Mouse (Mus musculus): Measurements from ENCODE around the gene Csrp1. TPM values are rescaled to one million over a fixed set of nuclear protein-coding genes. Genes with fewer than 3 reads are reported as not detected.

The Csrp1 gene
- polyA plus RNA-seq, 2 experiments: 102 to 123 TPM

DNA sequence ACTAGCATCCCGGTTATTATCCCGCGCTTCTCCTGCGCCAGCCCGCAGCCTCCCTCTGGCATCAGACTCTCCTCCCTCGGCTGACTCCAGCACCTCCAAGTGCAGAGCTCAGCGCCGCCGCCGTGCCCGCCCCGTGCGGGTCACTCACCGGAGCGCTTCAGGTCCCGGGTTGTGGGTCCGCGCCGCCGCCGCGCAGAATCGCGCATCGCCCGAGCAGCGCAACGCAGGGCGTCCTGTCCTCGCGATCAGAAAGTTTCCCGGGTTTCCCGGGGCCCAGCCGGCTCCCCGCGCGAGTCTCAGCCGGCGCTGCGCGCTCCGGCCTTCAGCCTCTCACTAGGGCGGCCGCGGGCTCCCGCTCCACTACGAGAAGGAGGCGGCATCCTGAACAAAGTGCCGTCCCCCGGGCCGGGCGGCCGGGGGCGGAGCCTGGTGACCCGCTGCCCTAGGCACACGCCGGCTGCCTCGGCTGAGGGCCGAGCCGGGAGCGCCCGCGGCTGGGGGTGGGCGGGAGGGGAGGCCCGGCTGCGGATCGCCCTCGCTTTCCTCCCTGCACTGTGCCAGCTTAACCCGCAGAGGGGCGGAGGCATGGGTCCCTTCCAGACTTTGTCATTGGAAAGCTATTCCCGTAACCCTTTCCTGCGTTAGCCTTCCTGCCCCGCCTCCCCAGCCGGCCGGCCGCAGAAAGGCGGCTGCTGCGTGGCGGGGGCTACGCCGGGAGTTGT lies 31.9 kb upstream of the Csrp1 start:
- 0 out of 2 replicates have a peak, but pooled peaks have one; percentile 27 for TF ChIP-seq POLR2A (IDR thresholded peaks at IDR 0.05; ENCODE audit: borderline replicate concordance, extremely low read depth, insufficient read depth, insufficient read length)
- ATAC-seq (ENCODE audit: low FRiP score, low read depth) (peak; percentile 87), DNase-seq (ENCODE audit: low spot score) (peak; percentile 78)
- Histone ChIP-seq H3K4me1 (ENCODE audit: control insufficient read depth, insufficient read depth, low read length) (peaks cover 19% of the 10 kb centered on the region), H3K9me3 (ENCODE audit: control insufficient read depth, low read length) (no peaks in the 10 kb centered on the region), H3K27me3 (ENCODE audit: control insufficient read depth, insufficient read depth, low read length) (no peaks in the 10 kb centered on the region), H3K9ac (ENCODE audit: low read depth, low read length, severe bottlenecking) (peak overlapping the region; percentile 80), H3K27ac (replicated peaks; ENCODE audit: low read depth, low read length) (peak overlapping the region; percentile 77), H3K4me3 (replicated peaks; ENCODE audit: low read length) (peak overlapping the region; percentile 69), H3K4me2 (replicated peaks; ENCODE audit: low read depth, low read length, severe bottlenecking) (peak overlapping the region; percentile 94), H3K36me3 (ENCODE audit: control insufficient read depth, insufficient read depth, low read length) (no peaks in the 10 kb centered on the region)
- WGBS: under 1% methylated on average over 57 of the region's 81 CpGs

DNA sequence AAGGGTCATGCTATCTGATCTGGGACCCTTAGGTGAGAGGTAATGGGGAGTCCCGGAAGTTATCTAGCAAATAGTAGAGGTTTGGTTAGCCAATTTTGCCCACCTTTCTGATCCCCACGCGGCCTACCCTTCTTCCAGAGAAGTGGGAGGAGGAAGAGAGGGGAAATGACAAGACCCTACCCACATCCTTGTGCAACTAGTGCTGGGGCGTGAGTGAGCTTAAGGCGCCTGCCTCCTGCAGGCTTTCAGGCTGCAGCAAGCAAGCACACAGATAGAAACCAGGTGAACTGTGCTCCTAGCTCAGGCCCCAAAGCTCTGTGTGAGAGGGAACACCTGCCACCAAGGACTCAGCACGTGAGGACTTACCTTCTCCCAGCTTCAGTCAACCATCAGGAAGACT lies 31.2 kb upstream of the Csrp1 start:
- no peak for TF ChIP-seq POLR2A (IDR thresholded peaks at IDR 0.05; ENCODE audit: borderline replicate concordance, extremely low read depth, insufficient read depth, insufficient read length)
- DNase-seq (ENCODE audit: low spot score): no peak
- Histone ChIP-seq H3K9ac (ENCODE audit: low read depth, low read length, severe bottlenecking) (peak overlapping the region; percentile 80; the same call in 1 of the 2 replicates), H3K4me2 (replicated peaks; ENCODE audit: low read depth, low read length, severe bottlenecking) (peak overlapping the region; percentile 94), H3K4me3 (replicated peaks; ENCODE audit: low read length) (peak overlapping the region; percentile 69), H3K27ac (replicated peaks; ENCODE audit: low read depth, low read length) (peak overlapping the region; percentile 77; the same call in 1 of the 2 replicates), H3K27me3 (ENCODE audit: control insufficient read depth, insufficient read depth, low read length) (no peaks in the 10 kb centered on the region), H3K4me1 (ENCODE audit: control insufficient read depth, insufficient read depth, low read length) (peaks cover 22% of the 10 kb centered on the region), H3K9me3 (ENCODE audit: control insufficient read depth, low read length) (no peaks in the 10 kb centered on the region), H3K36me3 (ENCODE audit: control insufficient read depth, insufficient read depth, low read length) (no peaks in the 10 kb centered on the region)
- ATAC-seq (ENCODE audit: low FRiP score, low read depth): no peak
- 10% methylated on average over 6 of the region's 6 CpGs for WGBS

DNA sequence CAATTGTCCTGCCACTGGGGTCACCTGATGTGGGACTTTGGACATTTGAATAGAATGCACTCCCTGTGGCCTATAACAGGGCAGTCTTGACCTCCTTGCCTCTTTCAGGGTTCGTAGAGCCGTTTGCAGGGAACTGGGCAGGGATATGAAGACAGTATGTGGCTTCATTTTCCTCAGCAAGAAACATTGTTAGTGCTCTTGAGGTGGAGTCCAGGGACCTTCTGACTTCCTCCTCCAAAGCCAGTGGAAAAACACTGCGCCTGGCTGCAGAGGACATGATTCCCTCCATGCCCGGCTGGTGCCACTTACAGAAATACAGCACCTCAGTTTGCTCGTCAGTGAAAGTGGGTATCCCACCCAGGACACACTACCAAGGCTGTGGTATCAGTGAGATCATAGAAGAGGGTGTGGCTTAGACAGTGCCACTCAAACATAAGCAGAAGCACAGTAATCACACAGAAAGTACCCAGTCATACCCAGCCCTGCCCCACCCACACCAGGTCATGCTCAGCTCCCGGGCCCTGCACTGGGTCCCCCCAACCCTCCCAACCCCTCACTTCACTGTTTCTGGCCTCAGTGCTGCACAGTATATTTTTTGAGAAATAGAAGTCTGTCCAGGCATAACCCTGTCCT lies 29.0 kb upstream of the Csrp1 start:
- 79% methylated on average over 6 of the region's 6 CpGs for WGBS
- Histone ChIP-seq H3K9me3 (ENCODE audit: control insufficient read depth, low read length) (no peaks in the 10 kb centered on the region), H3K27me3 (ENCODE audit: control insufficient read depth, insufficient read depth, low read length) (no peaks in the 10 kb centered on the region), H3K4me2 (replicated peaks; ENCODE audit: low read depth, low read length, severe bottlenecking) (no peak overlapping the region), H3K4me3 (replicated peaks; ENCODE audit: low read length) (no peak overlapping the region), H3K36me3 (ENCODE audit: control insufficient read depth, insufficient read depth, low read length) (no peaks in the 10 kb centered on the region), H3K9ac (ENCODE audit: low read depth, low read length, severe bottlenecking) (no peak overlapping the region), H3K4me1 (ENCODE audit: control insufficient read depth, insufficient read depth, low read length) (peaks cover 22% of the 10 kb centered on the region), H3K27ac (replicated peaks; ENCODE audit: low read depth, low read length) (no peak overlapping the region)
- ATAC-seq (ENCODE audit: low FRiP score, low read depth): no peak
- no peak for TF ChIP-seq POLR2A (IDR thresholded peaks at IDR 0.05; ENCODE audit: borderline replicate concordance, extremely low read depth, insufficient read depth, insufficient read length)
- DNase-seq (ENCODE audit: low spot score): no peak

DNA sequence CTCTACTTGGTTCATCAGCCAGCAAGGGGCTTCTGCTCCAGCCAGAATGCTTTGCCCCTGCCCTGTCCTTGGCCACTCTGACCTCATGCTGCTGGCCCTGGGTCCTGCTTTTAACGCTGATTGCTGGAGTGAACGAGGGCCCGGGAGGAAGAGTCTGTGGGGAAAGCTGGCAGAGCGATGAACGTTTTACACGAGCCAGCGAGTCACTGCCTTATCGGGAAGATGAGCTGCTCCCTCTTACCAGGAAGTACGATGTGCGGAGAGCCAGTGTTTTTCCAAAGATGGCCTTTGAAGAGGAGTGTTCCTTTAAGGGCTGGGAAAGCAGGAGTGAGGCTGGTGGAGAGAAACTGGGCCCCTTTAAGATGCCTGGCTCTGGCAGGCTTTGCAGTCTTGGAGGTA lies 28.4 kb upstream of the Csrp1 start:
- H3K27ac ChIP-seq (replicated peaks; ENCODE audit: low read depth, low read length): no peak overlapping the region
- no peak overlapping the region for H3K4me3 ChIP-seq (replicated peaks; ENCODE audit: low read length)
- TF ChIP-seq POLR2A (IDR thresholded peaks at IDR 0.05; ENCODE audit: borderline replicate concordance, extremely low read depth, insufficient read depth, insufficient read length): no peak
- WGBS: 48% methylated on average over 10 of the region's 10 CpGs
- no peaks in the 10 kb centered on the region for H3K27me3 ChIP-seq (ENCODE audit: control insufficient read depth, insufficient read depth, low read length)
- H3K4me2 ChIP-seq (replicated peaks; ENCODE audit: low read depth, low read length, severe bottlenecking): no peak overlapping the region
- H3K4me1 ChIP-seq (ENCODE audit: control insufficient read depth, insufficient read depth, low read length): peaks cover 19% of the 10 kb centered on the region
- H3K36me3 ChIP-seq (ENCODE audit: control insufficient read depth, insufficient read depth, low read length): no peaks in the 10 kb centered on the region
- H3K9me3 ChIP-seq (ENCODE audit: control insufficient read depth, low read length): no peaks in the 10 kb centered on the region
- no peak for ATAC-seq (ENCODE audit: low FRiP score, low read depth)
- no peak overlapping the region for H3K9ac ChIP-seq (ENCODE audit: low read depth, low read length, severe bottlenecking)
- DNase-seq (ENCODE audit: low spot score): no peak

DNA sequence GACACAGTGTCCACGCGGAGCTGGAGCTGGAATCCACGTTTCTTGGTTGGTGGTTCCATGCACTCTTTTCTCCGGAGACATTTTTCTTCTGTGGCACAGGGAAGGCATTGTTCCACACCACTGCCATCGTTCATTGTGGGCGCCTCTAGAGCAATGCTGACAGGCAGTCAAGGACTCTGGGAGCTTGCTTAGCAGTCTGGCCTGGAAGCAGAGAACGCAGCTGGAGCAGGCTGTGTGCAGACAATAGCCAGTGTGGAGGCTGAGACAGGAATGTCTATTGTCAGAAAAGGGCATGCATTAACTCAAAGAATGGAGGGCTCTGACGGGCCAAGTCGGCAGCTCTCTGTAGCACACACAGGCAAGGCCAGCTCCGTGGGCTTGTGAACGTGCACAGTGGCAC lies 25.7 kb upstream of the Csrp1 start:
- DNase-seq (ENCODE audit: low spot score) (no peak), ATAC-seq (ENCODE audit: low FRiP score, low read depth) (no peak)
- Histone ChIP-seq H3K4me3 (replicated peaks; ENCODE audit: low read length) (no peak overlapping the region), H3K27me3 (ENCODE audit: control insufficient read depth, insufficient read depth, low read length) (no peaks in the 10 kb centered on the region), H3K36me3 (ENCODE audit: control insufficient read depth, insufficient read depth, low read length) (no peaks in the 10 kb centered on the region), H3K27ac (replicated peaks; ENCODE audit: low read depth, low read length) (no peak overlapping the region), H3K4me2 (replicated peaks; ENCODE audit: low read depth, low read length, severe bottlenecking) (no peak overlapping the region), H3K4me1 (ENCODE audit: control insufficient read depth, insufficient read depth, low read length) (peaks cover 19% of the 10 kb centered on the region), H3K9me3 (ENCODE audit: control insufficient read depth, low read length) (no peaks in the 10 kb centered on the region), H3K9ac (ENCODE audit: low read depth, low read length, severe bottlenecking) (no peak overlapping the region)
- WGBS: 68% methylated on average over 11 of the region's 11 CpGs
- TF ChIP-seq POLR2A (IDR thresholded peaks at IDR 0.05; ENCODE audit: borderline replicate concordance, extremely low read depth, insufficient read depth, insufficient read length): no peak

Data from limb, embryonic 14.5 days (tissue).